Mouse (Mus musculus): ENCODE measurements around the gene Cyb5r1.

Gene Cyb5r1

DNA sequence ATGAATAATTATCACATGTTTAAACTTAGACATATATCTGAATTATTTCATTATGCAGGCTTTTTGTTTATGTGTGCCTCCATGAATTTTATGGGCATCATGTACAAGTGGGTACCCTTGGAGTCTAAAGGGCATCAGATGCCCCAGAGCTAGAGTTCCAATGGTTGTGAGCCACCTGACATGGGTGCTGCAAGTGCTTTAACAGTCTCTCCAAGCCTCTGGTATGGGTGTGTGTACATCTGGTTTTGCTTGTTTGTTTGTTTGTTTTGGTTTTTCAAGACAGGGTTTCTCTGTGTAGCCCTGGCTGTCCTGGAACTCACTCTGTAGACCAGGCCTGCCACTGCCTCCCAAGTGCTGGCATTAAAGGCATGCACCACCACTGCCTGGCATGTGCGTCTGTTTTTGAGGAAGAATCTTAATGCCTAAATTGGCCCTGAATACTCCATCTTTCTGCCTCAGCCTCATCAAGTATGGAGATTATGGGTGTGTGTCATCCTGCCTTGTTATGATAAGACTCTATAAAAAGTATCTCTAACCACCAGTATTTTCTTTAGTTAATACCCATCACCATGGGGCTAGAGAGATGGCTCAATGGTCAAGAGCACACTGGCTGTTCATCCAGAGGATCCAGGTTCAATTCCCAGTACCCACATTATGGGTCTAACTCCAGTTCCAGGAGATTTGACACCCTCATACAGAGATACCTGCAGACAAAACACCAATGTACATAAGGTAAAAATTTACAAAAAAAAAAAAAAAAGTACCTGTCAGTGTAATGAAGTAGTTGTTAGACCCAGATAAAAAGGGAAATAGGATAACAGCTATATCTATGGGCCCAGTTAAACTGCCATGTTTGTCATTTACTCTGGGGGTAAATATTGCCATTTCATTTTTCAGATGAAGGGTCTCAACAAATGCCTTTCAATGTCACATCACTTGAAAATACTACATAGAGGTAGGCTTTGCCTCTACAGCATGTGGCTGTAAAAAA is 55.2 kb downstream of the Cyb5r1 start:
- DNase-seq (ENCODE audit: extremely low spot score), result no peak
